Mouse (Mus musculus): ENCODE data around the gene C530008M17Rik. TPM values are rescaled to one million over a fixed set of nuclear protein-coding genes. Genes with fewer than 3 reads are reported as not detected.

C530008M17Rik gene
- total RNA-seq, 2 experiments from 2014 or later = 59.4 to 61.7 TPM

- intact Hi-C loops (cut with DNase I) = no loop called here
- H3K27ac ChIP-seq = no peak overlapping the region
- DNase-seq (ENCODE audit: extremely low spot score in 1 of 2, low spot score in 2 of 2) = no peak
- H3K4me3 ChIP-seq = no peak overlapping the region
- no peak for TF ChIP-seq CTCF (IDR thresholded peaks at IDR 0.05)
Measured at GRCm38 (mm10) chr5:76822097-76822496, 165.8 kb downstream of the C530008M17Rik start.

- intact Hi-C loops (cut with DNase I) = no loop called here
- no peak for DNase-seq (ENCODE audit: extremely low spot score in 1 of 2, low spot score in 2 of 2)
- H3K27ac ChIP-seq = no peak overlapping the region
- TF ChIP-seq CTCF (IDR thresholded peaks at IDR 0.05) = no peak
- H3K4me3 ChIP-seq = no peak overlapping the region
Measured at GRCm38 (mm10) chr5:76828527-76829240, 172.4 kb downstream of the C530008M17Rik start.

- no peak for DNase-seq (ENCODE audit: extremely low spot score in 1 of 2, low spot score in 2 of 2)
- intact Hi-C loops (cut with DNase I) = no loop called here
- H3K4me3 ChIP-seq = no peak overlapping the region
- no peak for TF ChIP-seq CTCF (IDR thresholded peaks at IDR 0.05)
- no peak overlapping the region for H3K27ac ChIP-seq
Measured at GRCm38 (mm10) chr5:76832529-76833210, 176.4 kb downstream of the C530008M17Rik start.

- H3K27ac ChIP-seq = no peak overlapping the region
- H3K4me3 ChIP-seq = peak overlapping the region; percentile 23; the same call in 1 of the 2 replicates
- no peak for TF ChIP-seq CTCF (IDR thresholded peaks at IDR 0.05)
- intact Hi-C loops (cut with DNase I) = no loop called here
- DNase-seq (ENCODE audit: extremely low spot score in 1 of 2, low spot score in 2 of 2) = no peak
Measured at GRCm38 (mm10) chr5:76837018-76837417, 180.7 kb downstream of the C530008M17Rik start.

- intact Hi-C loops (cut with DNase I) = loop anchor here (5.0 kb wide), 2 partner anchors 122 to 182 kb away; partner anchors contain the start of gene C530008M17Rik
- no peak overlapping the region for H3K4me3 ChIP-seq
- no peak for DNase-seq (ENCODE audit: extremely low spot score in 1 of 2, low spot score in 2 of 2)
- TF ChIP-seq CTCF (IDR thresholded peaks at IDR 0.05) = no peak
- no peak overlapping the region for H3K27ac ChIP-seq
Measured at GRCm38 (mm10) chr5:76839786-76840185, 183.5 kb downstream of the C530008M17Rik start.

GRCm38 (mm10) chr5:76841859-76842258 lies 185.5 kb downstream of the C530008M17Rik start:
- intact Hi-C loops (cut with DNase I) = loop anchor here (2.0 to 5.0 kb wide), 3 partner anchors 125 to 277 kb away; partner anchors contain the start of gene C530008M17Rik
- no peak overlapping the region for H3K27ac ChIP-seq
- no peak overlapping the region for H3K4me3 ChIP-seq
- no peak for DNase-seq (ENCODE audit: extremely low spot score in 1 of 2, low spot score in 2 of 2)
- TF ChIP-seq CTCF (IDR thresholded peaks at IDR 0.05) = no peak

- Histone ChIP-seq H3K4me3 (no peak overlapping the region), H3K27ac (no peak overlapping the region)
- peak; percentile 72 to 79 for DNase-seq (ENCODE audit: extremely low spot score in 1 of 2, low spot score in 2 of 2)
- intact Hi-C loops (cut with DNase I) = loop anchor here (1.0 to 5.0 kb wide), 4 partner anchors 126 to 279 kb away; partner anchors contain the start of genes C530008M17Rik and Cep135
- peak; percentile 92 for TF ChIP-seq CTCF (IDR thresholded peaks at IDR 0.05)
Measured at GRCm38 (mm10) chr5:76843448-76843847, 187.1 kb downstream of the C530008M17Rik start.

- no peak for TF ChIP-seq CTCF (IDR thresholded peaks at IDR 0.05)
- intact Hi-C loops (cut with DNase I) = loop anchor here (1.0 to 5.0 kb wide), 4 partner anchors 127 to 279 kb away; partner anchors contain the start of genes C530008M17Rik and Cep135
- Histone ChIP-seq H3K4me3 (no peak overlapping the region), H3K27ac (no peak overlapping the region)
- DNase-seq (ENCODE audit: extremely low spot score in 1 of 2, low spot score in 2 of 2) = no peak
Measured at GRCm38 (mm10) chr5:76843851-76844419, 187.6 kb downstream of the C530008M17Rik start.

- intact Hi-C loops (cut with DNase I) = loop anchor here (5.0 kb wide), 2 partner anchors 127 to 187 kb away; partner anchors contain the start of gene C530008M17Rik
- no peak for DNase-seq (ENCODE audit: extremely low spot score in 1 of 2, low spot score in 2 of 2)
- no peak overlapping the region for H3K27ac ChIP-seq
- H3K4me3 ChIP-seq = no peak overlapping the region
- TF ChIP-seq CTCF (IDR thresholded peaks at IDR 0.05) = no peak
Measured at GRCm38 (mm10) chr5:76844618-76845186, 188.4 kb downstream of the C530008M17Rik start.

- intact Hi-C loops (cut with DNase I) = no loop called here
- Histone ChIP-seq H3K27ac (no peak overlapping the region), H3K4me3 (no peak overlapping the region)
- DNase-seq (ENCODE audit: extremely low spot score in 1 of 2, low spot score in 2 of 2) = no peak
- TF ChIP-seq CTCF (IDR thresholded peaks at IDR 0.05) = no peak
Measured at GRCm38 (mm10) chr5:76847106-76847505, 190.8 kb downstream of the C530008M17Rik start.

- TF ChIP-seq CTCF (IDR thresholded peaks at IDR 0.05) = no peak
- no peak for DNase-seq (ENCODE audit: extremely low spot score in 1 of 2, low spot score in 2 of 2)
- no peak overlapping the region for H3K27ac ChIP-seq
- intact Hi-C loops (cut with DNase I) = no loop called here
- no peak overlapping the region for H3K4me3 ChIP-seq
Measured at GRCm38 (mm10) chr5:76851316-76851715, 195.0 kb downstream of the C530008M17Rik start.
